Mouse (Mus musculus): ENCODE results near the gene Col15a1.

GRCm38 (mm10) chr4:47245621-47246020 is 37.7 kb downstream of the Col15a1 start:
- TF ChIP-seq EP300 (optimal IDR thresholded peaks at IDR 0.05) (no peak), CTCF (IDR thresholded peaks at IDR 0.05; ENCODE audit: low read depth) (no peak)
